Mouse (Mus musculus) limb, embryonic 10.5 days (tissue): Measurements from ENCODE around the gene Hnrnpul2. TPM values are rescaled to one million over a fixed set of nuclear protein-coding genes. Genes with fewer than 3 reads are reported as not detected.
A peak's percentile ranks its signal among the peaks of the same experiment; 100 is the strongest.
"Not testable (repeated sequence)": the region's sequence is repeated elsewhere in the genome, so short reads cannot be mapped to it uniquely, and the experiment has no call there.

Source experiments
- DNase-seq: peaks from one replicate; pipeline ENCODE4 v3.0.0-alpha.2; 2017; ENCODE audit warnings: low spot score
- H3K27ac ChIP-seq: fragments of 300-500 bp; sonication (generic); 2 replicates; pipeline ENCODE4 v1.5.1; 2016; ENCODE audit warnings: mild to moderate bottlenecking
- H3K27me3 ChIP-seq: fragments of 300-500 bp; sonication (generic); 2 replicates; pipeline ENCODE4 v1.6.1; 2016; ENCODE audit warnings: low read depth, mild to moderate bottlenecking; ENCODE audit not compliant: poor library complexity, severe bottlenecking
- H3K36me3 ChIP-seq: fragments of 300-500 bp; sonication (generic); 2 replicates; pipeline ENCODE4 v1.6.1; 2016; ENCODE audit warnings: mild to moderate bottlenecking, moderate library complexity
- H3K4me1 ChIP-seq: fragments of 300-500 bp; sonication (generic); 2 replicates; pipeline ENCODE4 v1.6.1; 2016
- H3K4me3 ChIP-seq: fragments of 300-500 bp; sonication (generic); 2 replicates; pipeline ENCODE4 v1.5.1; 2016; ENCODE audit warnings: mild to moderate bottlenecking, moderate library complexity
- H3K9me3 ChIP-seq: fragments of 300-500 bp; sonication (generic); replicated peaks from 2 replicates; pipeline ENCODE4 v1.6.1; 2016; ENCODE audit warnings: mild to moderate bottlenecking
- WGBS: fragments of 180-500 bp; shearing (Covaris S2); methylation state at CpG from one replicate; pipeline ENCODE4 v1.1.7; 2016; 5-methylcytosine and 5-hydroxymethylcytosine counted together
- polyA plus RNA-seq: library from polyadenylated mRNA; unstranded; fragments of >200 nt; fragmentation: Nextera tagmentation; extraction: Ambion mirVana; gene quantifications from 2 replicates; pipeline ENCODE4 v1.2.1, GENCODE M21; 2016

The Hnrnpul2 gene
- polyA plus RNA-seq, 1 experiment from 2014 or later = 5.2 TPM

GRCm38 (mm10) chr19:8848356-8848755 lies 28.5 kb downstream of the Hnrnpul2 start:
- Histone ChIP-seq H3K27me3 (no peaks in the 10 kb centered on the region), H3K27ac (no peak overlapping the region), H3K9me3 (no peaks in the 10 kb centered on the region), H3K4me3 (no peak overlapping the region), H3K36me3 (peaks cover 37% of the 10 kb centered on the region), H3K4me1 (peaks cover 15% of the 10 kb centered on the region)
- 77% methylated on average over 5 of the region's 5 CpGs for WGBS
- DNase-seq = no peak

- 0 out of 2 replicates have a peak within 1 kb of the TSS, but pooled peaks have one; percentile 46 for H3K27ac ChIP-seq
- peaks cover 15% of the 10 kb centered on the region for H3K4me1 ChIP-seq
- no peaks in the 10 kb centered on the region for H3K27me3 ChIP-seq
- DNase-seq = no peak
- no peaks in the 10 kb centered on the region for H3K9me3 ChIP-seq
- WGBS = 28% methylated on average over 7 of the region's 7 CpGs
- peaks cover 33% of the 10 kb centered on the region for H3K36me3 ChIP-seq
- 0 out of 2 replicates have a peak within 1 kb of the TSS, but pooled peaks have one; percentile 3 for H3K4me3 ChIP-seq
Measured at GRCm38 (mm10) chr19:8850402-8850901, 30.6 kb downstream of the Hnrnpul2 start, which contains the start of gene Lrrn4cl. Lrrn4cl (plus strand) TSS chr19:8850768.

GRCm38 (mm10) chr19:8851639-8852038 lies 31.8 kb downstream of the Hnrnpul2 start:
- DNase-seq = no peak
- Histone ChIP-seq H3K4me3 (no peak overlapping the region), H3K9me3 (no peaks in the 10 kb centered on the region), H3K4me1 (peaks cover 15% of the 10 kb centered on the region), H3K27ac (0 out of 2 replicates have a peak overlapping the region, but pooled peaks have one; percentile 27), H3K36me3 (peaks cover 21% of the 10 kb centered on the region), H3K27me3 (no peaks in the 10 kb centered on the region)
- WGBS = 57% methylated on average over 7 of the region's 7 CpGs

- 54% methylated on average over 10 of the region's 10 CpGs for WGBS
- Histone ChIP-seq H3K9me3 (no peaks in the 10 kb centered on the region), H3K4me3 (no peak overlapping the region), H3K27me3 (no peaks in the 10 kb centered on the region), H3K27ac (0 out of 2 replicates have a peak overlapping the region, but pooled peaks have one; percentile 27), H3K4me1 (peaks cover 15% of the 10 kb centered on the region), H3K36me3 (peaks cover 14% of the 10 kb centered on the region)
- DNase-seq = no peak
Measured at GRCm38 (mm10) chr19:8852236-8852928, 32.6 kb downstream of the Hnrnpul2 start.

GRCm38 (mm10) chr19:8853117-8853516 lies 33.3 kb downstream of the Hnrnpul2 start:
- H3K27ac ChIP-seq = no peak overlapping the region
- H3K4me1 ChIP-seq = peaks cover 15% of the 10 kb centered on the region
- DNase-seq = no peak
- H3K36me3 ChIP-seq = peaks cover 7% of the 10 kb centered on the region; the same call in 1 of the 2 replicates
- H3K27me3 ChIP-seq = no peaks in the 10 kb centered on the region
- WGBS = 91% methylated on average over 3 of the region's 3 CpGs
- no peak overlapping the region for H3K4me3 ChIP-seq
- no peaks in the 10 kb centered on the region for H3K9me3 ChIP-seq

GRCm38 (mm10) chr19:8857689-8858088 lies 37.9 kb downstream of the Hnrnpul2 start:
- Histone ChIP-seq H3K27me3 (no peaks in the 10 kb centered on the region), H3K4me3 (no peak overlapping the region), H3K36me3 (no peaks in the 10 kb centered on the region), H3K27ac (no peak overlapping the region), H3K4me1 (no peaks in the 10 kb centered on the region), H3K9me3 (no peaks in the 10 kb centered on the region)
- no peak for DNase-seq
- WGBS = 43% methylated on average over 4 of the region's 4 CpGs

- Histone ChIP-seq H3K4me3 (no peak overlapping the region), H3K9me3 (no peaks in the 10 kb centered on the region), H3K4me1 (no peaks in the 10 kb centered on the region), H3K27ac (no peak overlapping the region), H3K27me3 (no peaks in the 10 kb centered on the region), H3K36me3 (no peaks in the 10 kb centered on the region)
- no peak for DNase-seq
- WGBS = 27% methylated on average over 1 of the region's 1 CpGs
Measured at GRCm38 (mm10) chr19:8859018-8859417, 39.2 kb downstream of the Hnrnpul2 start.

GRCm38 (mm10) chr19:8864265-8864664 lies 44.5 kb downstream of the Hnrnpul2 start:
- Histone ChIP-seq H3K27me3 (no peaks in the 10 kb centered on the region), H3K4me3 (no peak overlapping the region), H3K9me3 (no peaks in the 10 kb centered on the region), H3K27ac (no peak overlapping the region), H3K4me1 (no peaks in the 10 kb centered on the region), H3K36me3 (no peaks in the 10 kb centered on the region)
- 85% methylated on average over 6 of the region's 6 CpGs for WGBS
- DNase-seq = no peak

GRCm38 (mm10) chr19:8870381-8870780 lies 50.6 kb downstream of the Hnrnpul2 start:
- H3K4me3 ChIP-seq = peak overlapping the region; percentile 96
- 74% methylated on average over 3 of the region's 3 CpGs for WGBS
- peaks cover 28% of the 10 kb centered on the region for H3K36me3 ChIP-seq
- DNase-seq, H3K27me3 ChIP-seq, H3K4me1 ChIP-seq, H3K9me3 ChIP-seq: not testable (repeated sequence)
- H3K27ac ChIP-seq = peak overlapping the region; percentile 93; the same call in 1 of the 2 replicates

GRCm38 (mm10) chr19:8870838-8871237 lies 51.0 kb downstream of the Hnrnpul2 start:
- peak overlapping the region; percentile 96 for H3K4me3 ChIP-seq
- no peak for DNase-seq
- no peaks in the 10 kb centered on the region for H3K9me3 ChIP-seq
- peaks cover 10% of the 10 kb centered on the region for H3K4me1 ChIP-seq
- no peaks in the 10 kb centered on the region for H3K27me3 ChIP-seq
- peaks cover 33% of the 10 kb centered on the region for H3K36me3 ChIP-seq
- WGBS = 64% methylated on average over 9 of the region's 9 CpGs
- H3K27ac ChIP-seq = peak overlapping the region; percentile 93

GRCm38 (mm10) chr19:8871267-8872186 lies 51.7 kb downstream of the Hnrnpul2 start, which contains the start of gene Ubxn1:
Ubxn1 (plus strand) TSS chr19:8871496.
- WGBS = 1% methylated on average over 59 of the region's 59 CpGs
- peaks cover 10% of the 10 kb centered on the region for H3K4me1 ChIP-seq
- peak within 1 kb of the TSS; percentile 96 for H3K4me3 ChIP-seq
- H3K9me3 ChIP-seq = no peaks in the 10 kb centered on the region
- H3K27ac ChIP-seq = peak within 1 kb of the TSS; percentile 93
- peak; percentile 97 for DNase-seq
- H3K36me3 ChIP-seq = peaks cover 40% of the 10 kb centered on the region
- H3K27me3 ChIP-seq = no peaks in the 10 kb centered on the region

GRCm38 (mm10) chr19:8872266-8872840 lies 52.5 kb downstream of the Hnrnpul2 start:
- H3K4me3 ChIP-seq = peak overlapping the region; percentile 96
- peak overlapping the region; percentile 93 for H3K27ac ChIP-seq
- H3K27me3 ChIP-seq = no peaks in the 10 kb centered on the region
- H3K9me3 ChIP-seq = no peaks in the 10 kb centered on the region
- peaks cover 10% of the 10 kb centered on the region for H3K4me1 ChIP-seq
- peaks cover 48% of the 10 kb centered on the region for H3K36me3 ChIP-seq
- WGBS = 78% methylated on average over 10 of the region's 10 CpGs
- DNase-seq = no peak
